Mouse (Mus musculus) kidney, adult 2 months (tissue): Measurements from ENCODE around the gene Daam1. TPM values are rescaled to one million over a fixed set of nuclear protein-coding genes. Genes with fewer than 3 reads are reported as not detected.

Experiments
- DNase-seq: peaks from one replicate; pipeline ENCODE4 v3.0.0; 2021
- H3K27ac ChIP-seq: fragments of 200-500 bp; 2 replicates; pipeline ENCODE4 v1.5.1; 2012; ENCODE audit warnings: low read depth, low read length, control low read depth, inconsistent platforms; ENCODE audit not compliant: insufficient read depth
- H3K27me3 ChIP-seq: fragments of 200-500 bp; replicated peaks from 2 replicates; pipeline ENCODE4 v1.6.1; 2012; ENCODE audit warnings: mild to moderate bottlenecking, moderate library complexity, low read length, inconsistent platforms; ENCODE audit not compliant: control insufficient read depth, insufficient read depth
- H3K36me3 ChIP-seq: fragments of 200-500 bp; 2 replicates; pipeline ENCODE4 v1.6.1; 2012; ENCODE audit warnings: mild to moderate bottlenecking, moderate library complexity, low read length, inconsistent platforms; ENCODE audit not compliant: control insufficient read depth, insufficient read depth
- H3K4me1 ChIP-seq: fragments of 200-500 bp; 2 replicates; pipeline ENCODE4 v1.6.1; 2011; ENCODE audit warnings: low read length; ENCODE audit not compliant: control insufficient read depth, insufficient read depth
- H3K4me3 ChIP-seq: fragments of 200-500 bp; 2 replicates; pipeline ENCODE4 v1.5.1; 2011; ENCODE audit warnings: mild to moderate bottlenecking, low read depth, low read length, control low read depth; ENCODE audit not compliant: insufficient read depth
- CTCF ChIP-seq: fragments of 200-500 bp; conservative IDR thresholded peaks from 2 replicates; pipeline ENCODE4 v1.5.1; 2011; ENCODE audit warnings: low read depth, mild to moderate bottlenecking, control low read depth, low read length, moderate library complexity, mixed read lengths; ENCODE audit not compliant: insufficient read depth, insufficient read length
- POLR2A ChIP-seq: fragments of 200-500 bp; IDR thresholded peaks from one replicate; pipeline ENCODE4 v1.6.1; 2011; ENCODE audit warnings: low read depth, low read length, control low read depth
- WGBS: fragments of 180-500 bp; shearing (Covaris S2); methylation state at CpG from one replicate; pipeline ENCODE4 v1.1.7; 2018; 5-methylcytosine and 5-hydroxymethylcytosine counted together
- polyA plus RNA-seq: library from polyadenylated mRNA; depleted of rRNA; stranded (reverse); fragments of >200 nt; gene quantifications from 2 replicates; pipeline ENCODE4 v1.2.3, GENCODE M21; 2012

The Daam1 gene
- polyA plus RNA-seq, 1 experiment: 5.2 TPM

- peaks cover 42% of the 10 kb centered on the region for H3K4me1 ChIP-seq
- no peaks in the 10 kb centered on the region for H3K36me3 ChIP-seq
- no peaks in the 10 kb centered on the region for H3K27me3 ChIP-seq
- DNase-seq: no peak
- WGBS: 65% methylated on average over 7 of the region's 7 CpGs
- TF ChIP-seq POLR2A (no peak), CTCF (no peak)
- H3K27ac ChIP-seq: no peak overlapping the region
- H3K4me3 ChIP-seq: no peak overlapping the region
Measured at GRCm38 (mm10) chr12:71834041-71834440, 3.2 kb downstream of the Daam1 start.

- Histone ChIP-seq H3K27ac (no peak overlapping the region), H3K4me1 (peaks cover 56% of the 10 kb centered on the region), H3K27me3 (no peaks in the 10 kb centered on the region), H3K36me3 (no peaks in the 10 kb centered on the region), H3K4me3 (no peak overlapping the region)
- no peak for TF ChIP-seq POLR2A
- TF ChIP-seq CTCF: no peak
- 31% methylated on average over 5 of the region's 5 CpGs for WGBS
- peak; percentile 85 for DNase-seq
Measured at GRCm38 (mm10) chr12:71835966-71836668, 5.2 kb downstream of the Daam1 start.

DNA sequence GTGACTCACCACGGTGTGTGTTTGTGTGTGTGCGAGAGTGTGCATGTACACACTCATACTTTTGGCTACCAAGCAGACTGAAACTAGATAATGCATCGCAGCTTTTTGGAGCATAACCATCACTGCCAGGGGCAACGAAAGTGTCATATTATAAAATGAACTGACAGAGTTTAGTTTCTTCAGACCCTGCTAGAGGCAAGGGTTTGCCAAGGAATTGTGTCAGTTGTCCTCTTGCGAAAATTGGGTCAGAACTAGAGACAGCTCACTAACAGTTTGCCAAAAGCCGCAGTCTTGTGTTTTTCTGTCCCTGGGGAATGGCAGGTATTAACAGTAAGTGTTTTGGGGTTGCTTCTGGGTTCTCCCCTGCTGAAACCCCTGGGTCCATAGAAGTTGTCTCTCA, 5.9 kb downstream of the Daam1 start:
- Histone ChIP-seq H3K27me3 (no peaks in the 10 kb centered on the region), H3K36me3 (no peaks in the 10 kb centered on the region), H3K4me1 (peaks cover 61% of the 10 kb centered on the region), H3K4me3 (no peak overlapping the region), H3K27ac (peak overlapping the region; percentile 62; the same call in 1 of the 2 replicates)
- 82% methylated on average over 6 of the region's 6 CpGs for WGBS
- TF ChIP-seq CTCF: no peak
- TF ChIP-seq POLR2A: no peak
- DNase-seq: peak; percentile 42

GRCm38 (mm10) chr12:71837576-71837975, 6.7 kb downstream of the Daam1 start:
- Histone ChIP-seq H3K36me3 (no peaks in the 10 kb centered on the region), H3K4me3 (no peak overlapping the region), H3K27me3 (no peaks in the 10 kb centered on the region), H3K27ac (no peak overlapping the region), H3K4me1 (peaks cover 63% of the 10 kb centered on the region)
- whole genome bisulfite sequencing: 55% methylated on average over 5 of the region's 5 CpGs
- DNase-seq: peak; percentile 77
- TF ChIP-seq CTCF (no peak), POLR2A (no peak)

GRCm38 (mm10) chr12:71838230-71838629, 7.4 kb downstream of the Daam1 start:
- H3K4me1 ChIP-seq: peaks cover 63% of the 10 kb centered on the region
- no peak for DNase-seq
- H3K27ac ChIP-seq: no peak overlapping the region

DNA sequence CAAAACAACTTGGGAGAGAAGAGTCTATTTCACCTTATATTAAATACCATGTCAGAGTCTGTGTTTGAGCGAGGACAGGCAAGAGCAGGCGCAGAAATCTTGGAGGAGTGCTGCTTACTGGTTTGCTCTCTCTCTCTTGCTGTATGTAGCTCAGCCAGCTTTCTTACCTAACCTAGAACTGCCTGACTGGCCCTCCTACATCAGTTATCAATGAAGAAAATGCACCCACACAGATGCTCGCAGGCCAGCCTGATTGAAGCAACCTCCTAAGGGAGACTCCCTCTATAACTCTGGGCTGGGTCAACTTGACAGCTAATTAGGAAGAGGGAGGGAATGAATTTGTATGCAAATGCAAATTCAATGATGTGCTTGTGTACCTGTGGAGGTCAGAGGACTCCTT, 8.8 kb downstream of the Daam1 start:
- no peak for DNase-seq
- TF ChIP-seq POLR2A: no peak
- TF ChIP-seq CTCF: no peak
- Histone ChIP-seq H3K27me3 (no peaks in the 10 kb centered on the region), H3K36me3 (no peaks in the 10 kb centered on the region), H3K4me3 (no peak overlapping the region), H3K4me1 (peaks cover 60% of the 10 kb centered on the region), H3K27ac (peak overlapping the region; percentile 7; the same call in 1 of the 2 replicates)
- WGBS: 94% methylated on average over 3 of the region's 3 CpGs

More at GRCm38 (mm10) chr12:71838230-71838629, 7.4 kb downstream of the Daam1 start:
- Histone ChIP-seq H3K36me3 (no peaks in the 10 kb centered on the region), H3K27me3 (no peaks in the 10 kb centered on the region), H3K4me3 (no peak overlapping the region)
- 87% methylated on average over 2 of the region's 2 CpGs for WGBS
- TF ChIP-seq CTCF (no peak), POLR2A (no peak)

GRCm38 (mm10) chr12:71840430-71841186, 9.7 kb downstream of the Daam1 start:
- Histone ChIP-seq H3K27ac (peak overlapping the region; percentile 75), H3K4me3 (no peak overlapping the region), H3K27me3 (no peaks in the 10 kb centered on the region), H3K4me1 (peaks cover 56% of the 10 kb centered on the region), H3K36me3 (no peaks in the 10 kb centered on the region)
- 41% methylated on average over 6 of the region's 6 CpGs for WGBS
- TF ChIP-seq CTCF (no peak), POLR2A (no peak)
- peak; percentile 77 for DNase-seq
